Mouse (Mus musculus): ENCODE data around the gene Terf2ip.

DNA sequence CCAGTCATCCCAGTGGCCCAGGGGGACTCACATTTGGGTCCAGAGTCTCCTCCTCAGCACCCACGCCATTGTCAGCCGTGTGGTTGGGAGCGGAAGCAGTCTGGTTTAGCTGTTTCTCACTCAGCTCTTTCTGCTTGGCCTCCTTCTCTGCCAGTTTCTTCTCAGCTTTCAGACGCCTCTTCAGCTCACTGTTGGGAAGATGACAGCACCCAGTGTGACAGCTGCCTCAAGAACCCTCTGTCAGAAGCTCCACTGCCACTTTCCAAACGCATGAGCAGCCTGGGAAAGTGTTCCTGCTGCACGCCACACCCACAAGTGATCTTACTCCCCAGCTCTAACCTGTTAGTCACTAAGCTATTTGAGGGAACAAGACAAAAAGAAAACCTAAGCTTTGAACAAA lies 5.6 kb upstream of the Terf2ip start:
- TF ChIP-seq POLR2A (IDR thresholded peaks at IDR 0.05; ENCODE audit: insufficient read depth, low read depth, low read length), result no peak
- TF ChIP-seq EP300 (IDR thresholded peaks at IDR 0.05; ENCODE audit: insufficient read depth, low read depth, low read length), result no peak

Data from heart, adult 2 months (tissue).